Mouse (Mus musculus) spleen, postnatal 4 days (tissue): ENCODE results near the gene Styxl1.
A peak's percentile ranks its signal among the peaks of the same experiment; 100 is the strongest.

Experiments
- DNase-seq, 2 experiments: peaks; one replicate each; pipeline ENCODE4 v3.0.0; 2022; ENCODE audit warnings: low spot score in 2 of 2

The Styxl1 gene

GRCm38 (mm10) chr5:135777796-135778470 is at the start of gene Styxl1:
Gene Styxl1 (minus strand): TSS chr5:135778385.
- no peak for DNase-seq

- DNase-seq = no peak
Measured at GRCm38 (mm10) chr5:135826225-135826624, 48.0 kb upstream of the Styxl1 start.

- DNase-seq = no peak
Measured at GRCm38 (mm10) chr5:135824517-135824916, 46.3 kb upstream of the Styxl1 start.

GRCm38 (mm10) chr5:135822316-135822944 is 44.2 kb upstream of the Styxl1 start:
- no peak for DNase-seq

- DNase-seq = no peak
Measured at GRCm38 (mm10) chr5:135818491-135818890, 40.3 kb upstream of the Styxl1 start.

- DNase-seq = no peak
Measured at GRCm38 (mm10) chr5:135812991-135813390, 34.8 kb upstream of the Styxl1 start.

- no peak for DNase-seq
Measured at GRCm38 (mm10) chr5:135807263-135807637, 29.1 kb upstream of the Styxl1 start.

GRCm38 (mm10) chr5:135806555-135807262 is 28.5 kb upstream of the Styxl1 start, which contains the start of gene Srrm3:
Gene Srrm3 (plus strand): TSS chr5:135806890.
- DNase-seq = peak; percentile 89 to 97

- DNase-seq = no peak
Measured at GRCm38 (mm10) chr5:135804735-135805134, 26.6 kb upstream of the Styxl1 start.

GRCm38 (mm10) chr5:135803676-135804075 is 25.5 kb upstream of the Styxl1 start:
- no peak for DNase-seq

- DNase-seq = no peak
Measured at GRCm38 (mm10) chr5:135803135-135803534, 24.9 kb upstream of the Styxl1 start.

- no peak for DNase-seq
Measured at GRCm38 (mm10) chr5:135802641-135803040, 24.5 kb upstream of the Styxl1 start.

GRCm38 (mm10) chr5:135800927-135801326 is 22.7 kb upstream of the Styxl1 start:
- DNase-seq = no peak

- no peak for DNase-seq
Measured at GRCm38 (mm10) chr5:135799746-135800145, 21.6 kb upstream of the Styxl1 start.

GRCm38 (mm10) chr5:135794859-135795181 is 16.6 kb upstream of the Styxl1 start:
- DNase-seq = no peak

GRCm38 (mm10) chr5:135793996-135794858 is 16.0 kb upstream of the Styxl1 start:
- peak; percentile 77 to 93 for DNase-seq

- no peak for DNase-seq
Measured at GRCm38 (mm10) chr5:135782901-135783300, 4.7 kb upstream of the Styxl1 start.

GRCm38 (mm10) chr5:135780331-135780730 is 2.1 kb upstream of the Styxl1 start:
- DNase-seq = no peak

GRCm38 (mm10) chr5:135778471-135779445 is 573 bp upstream of the Styxl1 start, which contains the start of gene Mdh2:
Gene Mdh2 (plus strand): TSS chr5:135778480.
- peak; percentile 99 for DNase-seq

- DNase-seq = no peak
Measured at GRCm38 (mm10) chr5:135776546-135776945, 1.6 kb downstream of the Styxl1 start.

GRCm38 (mm10) chr5:135772519-135772918 is 5.7 kb downstream of the Styxl1 start:
- no peak for DNase-seq
